In the genomic region with DNA sequence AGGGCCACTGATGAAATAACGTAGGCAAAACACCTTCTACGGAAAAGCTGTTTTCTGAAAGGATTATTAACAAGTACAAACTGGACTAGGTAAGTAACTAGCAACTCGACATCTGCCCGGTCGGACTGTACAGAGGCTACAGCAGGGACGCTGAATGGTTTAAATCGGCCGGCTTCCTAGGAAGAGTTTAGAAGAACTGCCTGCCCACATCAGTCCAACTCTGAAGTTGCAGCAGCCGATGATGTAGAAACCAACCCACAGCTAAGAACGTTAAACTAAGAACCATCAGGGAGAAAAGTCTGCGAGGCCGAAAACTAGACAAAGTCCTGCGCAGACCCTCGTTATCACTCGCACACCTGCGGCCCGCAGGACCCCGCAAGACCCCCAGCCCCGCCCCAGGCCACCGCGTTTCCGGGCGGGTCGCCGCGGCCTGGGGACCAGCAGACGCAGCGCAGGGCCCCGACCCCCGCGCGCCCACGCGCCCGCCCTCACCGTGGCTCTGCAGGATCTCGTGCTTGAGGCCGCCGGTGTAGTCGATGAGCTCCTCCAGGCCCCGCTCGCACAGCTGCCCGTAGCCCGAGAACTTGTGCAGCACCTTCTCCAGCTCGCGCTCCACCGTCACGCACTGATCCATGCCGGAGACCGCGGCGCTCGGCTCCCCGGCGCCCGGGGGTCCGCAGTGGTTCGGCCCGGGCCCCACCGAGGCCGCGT, we compare ENCODE assay signal across 8 mouse cellular contexts. TPM values are rescaled to one million over a fixed set of nuclear protein-coding genes. Genes with fewer than 3 reads are reported as not detected.
DNase-seq lines count a peak whose midpoint lies in the region; ATAC-seq and TF ChIP-seq lines count a peak whose summit lies in the region.

No protein-coding gene starts in this region.

- peak overlapping the region; percentile 67 for H3K27ac ChIP-seq in embryonic fibroblast, embryonic 13.5 days (ENCODE audit: insufficient read depth, low read length)
- H3K27ac ChIP-seq in heart, embryonic 16.5 days (ENCODE audit: low read length) = peak overlapping the region; percentile 96
- peak overlapping the region; percentile 98 for H3K27ac ChIP-seq in lung, embryonic 15.5 days

- DNase-seq in CD4-positive helper T cell, adult 2 months (ENCODE audit: low read depth, low spot score) = peak; percentile 74
- peak; percentile 64 for DNase-seq in adrenal gland, postnatal 10 days
- peak; percentile 43 to 49 for DNase-seq in layer of hippocampus, adult 8-10 months (ENCODE audit: low spot score in 2 of 2)
- peak; percentile 70 to 75 for DNase-seq in right cerebral cortex, postnatal 10 days (ENCODE audit: low spot score in 2 of 2)
- DNase-seq in urinary bladder, postnatal 25 days (ENCODE audit: low spot score) = peak; percentile 43

- peak overlapping the region; percentile 95 for H3K9ac ChIP-seq in heart, embryonic 16.5 days (ENCODE audit: low read length)
- H3K9ac ChIP-seq in lung, embryonic 15.5 days = peak overlapping the region; percentile 88

- ATAC-seq in heart, embryonic 16.5 days (replicated peaks; ENCODE audit: extremely low read depth, insufficient read depth, low FRiP score) = peak; percentile 2; the same call in 1 of the 2 replicates
- ATAC-seq in lung, embryonic 15.5 days (ENCODE audit: borderline replicate concordance, extremely low read depth, low FRiP score, low TSS enrichment) = no peak; the same call in 1 of the 2 replicates

- no peaks in the 10 kb centered on the region for H3K36me3 ChIP-seq in heart, embryonic 16.5 days (ENCODE audit: control insufficient read depth, insufficient read depth)
- H3K36me3 ChIP-seq in lung, embryonic 15.5 days = no peaks in the 10 kb centered on the region

- H3K4me2 ChIP-seq in heart, embryonic 16.5 days (ENCODE audit: low read depth, low read length) = peak overlapping the region; percentile 75
- H3K4me2 ChIP-seq in lung, embryonic 15.5 days = peak overlapping the region; percentile 73

- TF ChIP-seq CTCF in embryonic fibroblast, embryonic 13.5 days (IDR thresholded peaks at IDR 0.05; ENCODE audit: borderline replicate concordance, insufficient read depth, low read length) = no peak

- TF ChIP-seq POLR2A in embryonic fibroblast, embryonic 13.5 days (IDR thresholded peaks at IDR 0.05; ENCODE audit: low read depth, low read length) = no peak

- WGBS in heart, embryonic 16.5 days = under 1% methylated on average over 59 of the region's 62 CpGs
- WGBS in lung, embryonic 15.5 days = under 1% methylated on average over 62 of the region's 62 CpGs

- peak overlapping the region; percentile 63 for H3K4me3 ChIP-seq in embryonic fibroblast, embryonic 13.5 days (ENCODE audit: insufficient read depth, low read length)
- H3K4me3 ChIP-seq in heart, embryonic 16.5 days (ENCODE audit: low read length) = peak overlapping the region; percentile 97
- peak overlapping the region; percentile 90 for H3K4me3 ChIP-seq in lung, embryonic 15.5 days

- no peaks in the 10 kb centered on the region for H3K27me3 ChIP-seq in heart, embryonic 16.5 days (ENCODE audit: control insufficient read depth, insufficient read depth, low read length)
- H3K27me3 ChIP-seq in lung, embryonic 15.5 days = no peaks in the 10 kb centered on the region

- H3K4me1 ChIP-seq in embryonic fibroblast, embryonic 13.5 days (ENCODE audit: control insufficient read depth, insufficient read depth, low read length) = peaks cover 6% of the 10 kb centered on the region
- H3K4me1 ChIP-seq in heart, embryonic 16.5 days (ENCODE audit: control insufficient read depth, insufficient read depth, low read length) = peaks cover 16% of the 10 kb centered on the region
- peaks cover 21% of the 10 kb centered on the region for H3K4me1 ChIP-seq in lung, embryonic 15.5 days

- H3K9me3 ChIP-seq in heart, embryonic 16.5 days (replicated peaks; ENCODE audit: control insufficient read depth, low read length) = no peaks in the 10 kb centered on the region
- H3K9me3 ChIP-seq in lung, embryonic 15.5 days = no peaks in the 10 kb centered on the region

RNA-seq across cellular contexts. Expression of a gene that starts 0.8 kb away (rescaled TPM):
- 10 to 100 TPM; 68.7 to 74.1 TPM for total RNA-seq in adrenal gland, postnatal 10 days (2021)
- polyA plus RNA-seq in embryonic fibroblast, embryonic 13.5 days (2011; ENCODE audit: insufficient read length, low read depth, missing spikeins) = 28.4 and 43.2 TPM in 2 replicates
- 11.0 and 14.5 TPM in 2 replicates for polyA plus RNA-seq in heart, embryonic 16.5 days (2015; fragmentation: Nextera tagmentation; extraction: Ambion mirVana)
- total RNA-seq in layer of hippocampus, adult 8-10 months (2022) = 100 to 1,000 TPM in 2 of 4 experiments, 10 to 100 TPM in 2; 73.7 to 105 (median 89.5) TPM
- 14.1 and 15.6 TPM in 2 replicates for polyA plus RNA-seq in lung, embryonic 15.5 days (2015; fragmentation: Nextera tagmentation; extraction: Ambion mirVana)

RNA-seq across cellular contexts. Expression of a gene that starts 54.0 kb away (rescaled TPM):
- 10 to 100 TPM; 29.9 to 32.3 TPM for total RNA-seq in adrenal gland, postnatal 10 days (2021)
- 20.9 and 23.3 TPM in 2 replicates for polyA plus RNA-seq in embryonic fibroblast, embryonic 13.5 days (2011; ENCODE audit: insufficient read length, low read depth, missing spikeins)
- polyA plus RNA-seq in heart, embryonic 16.5 days (2015; fragmentation: Nextera tagmentation; extraction: Ambion mirVana) = 13.1 and 13.8 TPM in 2 replicates
- total RNA-seq in layer of hippocampus, adult 8-10 months (2022) = 10 to 100 TPM; 41.7 to 45.4 (median 45.3) TPM
- polyA plus RNA-seq in lung, embryonic 15.5 days (2015; fragmentation: Nextera tagmentation; extraction: Ambion mirVana) = 15.7 and 15.8 TPM in 2 replicates
